Mouse (Mus musculus) yolk sac, embryonic 10.5 days (tissue): ENCODE data around the gene Slc35f6.

Source experiments
- DNase-seq: peaks from one replicate; pipeline ENCODE4 v3.0.0-alpha.2; 2017; ENCODE audit warnings: low spot score

The Slc35f6 gene

GRCm38 (mm10) chr5:30647815-30648560 is at the start of gene Slc35f6:
Gene Slc35f6, plus strand, starts transcription at chr5:30647933.
- peak; percentile 92 for DNase-seq

GRCm38 (mm10) chr5:30601397-30601796 is 46.3 kb upstream of the Slc35f6 start:
- no peak for DNase-seq

DNA sequence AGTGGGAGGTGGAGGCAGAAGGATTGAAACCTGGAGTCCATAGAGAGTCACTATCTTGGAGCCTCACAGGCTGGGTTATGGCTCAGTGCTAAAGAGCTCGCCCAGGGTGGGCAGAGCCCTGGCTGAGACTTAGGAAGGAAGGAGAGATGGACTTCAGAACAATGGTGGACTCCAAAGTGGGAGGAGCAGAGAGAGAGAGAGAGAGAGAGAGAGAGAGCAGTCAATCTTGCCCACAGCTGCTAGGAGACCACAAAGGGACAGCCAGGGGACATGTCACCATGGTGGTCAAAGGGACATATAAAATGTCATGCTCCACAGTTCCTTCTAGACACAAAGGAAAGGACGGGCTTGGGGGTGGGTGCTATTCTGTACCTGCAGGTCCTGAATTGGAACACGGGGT is 44.5 kb upstream of the Slc35f6 start:
- DNase-seq: no peak

DNA sequence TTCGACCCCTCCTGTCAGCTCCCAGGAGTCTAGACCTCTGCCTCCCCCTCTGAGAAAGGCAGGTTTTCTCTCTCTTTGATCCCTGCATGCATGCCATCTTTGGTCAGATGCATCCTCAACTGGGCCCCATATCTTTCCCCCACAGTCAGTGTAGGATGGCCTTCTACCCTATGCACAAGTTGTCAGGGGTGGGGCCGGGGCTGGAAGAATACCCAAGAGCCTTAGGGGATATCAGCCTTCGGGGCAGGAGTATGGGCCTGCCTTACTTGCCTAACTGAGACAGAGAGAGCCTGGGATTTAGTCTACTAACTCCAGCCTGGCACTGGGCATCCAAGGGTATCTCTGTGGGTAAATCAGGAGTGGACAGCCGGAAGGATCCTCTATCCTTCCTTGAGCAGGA is 43.8 kb upstream of the Slc35f6 start:
- no peak for DNase-seq

- no peak for DNase-seq
Observed at GRCm38 (mm10) chr5:30604769-30605188, 43.0 kb upstream of the Slc35f6 start.

DNA sequence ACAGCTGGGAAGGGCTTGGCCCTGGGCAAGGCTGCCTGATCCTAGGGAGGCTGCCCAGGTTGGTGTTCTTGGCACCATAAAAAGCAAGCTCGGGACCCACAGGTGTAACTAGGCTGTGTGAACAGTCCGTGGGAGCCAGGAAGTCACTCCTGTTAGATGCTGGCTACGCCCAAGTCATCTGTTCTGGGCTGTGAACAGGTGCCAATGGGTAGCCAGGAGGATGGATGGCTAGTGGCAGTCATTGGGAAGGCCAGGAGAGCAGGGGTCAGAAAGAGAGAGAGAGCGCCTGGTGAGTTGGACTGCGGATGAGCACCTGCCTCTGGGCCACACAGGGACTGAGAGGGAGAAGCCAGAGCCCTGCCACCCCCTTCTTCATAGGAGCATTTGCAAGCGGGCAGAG is 42.1 kb upstream of the Slc35f6 start:
- DNase-seq: no peak

DNA sequence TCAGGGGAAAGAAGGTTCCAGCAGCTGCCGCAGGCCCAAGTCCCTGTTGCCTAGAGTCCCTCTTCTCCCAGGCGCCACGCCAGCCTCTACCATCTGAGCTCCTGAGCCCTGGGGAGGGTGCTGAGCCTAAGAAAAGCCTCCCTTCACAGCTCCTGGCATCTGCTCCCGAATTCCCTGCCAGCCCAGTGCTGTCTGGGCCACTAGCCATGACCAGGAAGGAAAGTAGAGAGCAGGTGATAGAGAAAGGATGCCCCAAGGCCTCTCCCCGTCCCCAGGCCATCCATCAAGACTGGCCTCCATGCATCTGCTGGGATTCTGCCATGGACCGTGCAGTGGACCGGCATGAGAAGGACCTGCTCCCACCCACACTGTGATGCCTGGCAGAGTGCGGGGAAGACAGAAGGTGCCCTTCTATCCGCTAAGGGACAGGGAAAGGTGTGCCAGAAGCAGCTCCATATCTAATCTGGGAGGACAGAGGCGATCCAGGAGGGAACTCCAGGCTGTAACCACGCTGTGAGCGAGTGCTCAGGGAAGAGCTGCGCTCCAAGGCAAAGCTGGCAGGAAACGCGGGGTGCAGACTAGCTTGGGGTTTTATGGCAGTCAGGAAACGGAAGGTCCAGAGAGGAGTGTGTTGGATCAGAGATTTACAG is 41.2 kb upstream of the Slc35f6 start:
- DNase-seq: no peak

DNA sequence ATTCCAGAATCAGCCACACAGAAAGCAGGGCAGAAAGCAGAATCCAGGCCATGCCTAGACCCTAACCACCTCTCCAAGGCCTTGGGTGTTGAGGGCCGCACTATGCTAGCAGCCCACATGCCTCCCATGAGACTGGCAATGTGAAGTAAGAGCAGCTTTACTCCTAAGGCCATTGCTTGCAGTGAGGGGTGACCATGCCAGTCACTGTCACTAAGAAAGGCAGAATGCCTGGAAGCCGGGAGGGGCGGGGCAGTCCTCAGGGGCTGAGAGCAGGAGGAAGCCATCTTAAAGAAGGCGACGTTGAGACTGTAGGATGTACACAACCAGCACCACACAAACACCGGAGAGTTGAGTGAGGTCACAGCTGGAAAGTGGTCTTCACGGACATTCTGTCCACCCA is 38.6 kb upstream of the Slc35f6 start:
- DNase-seq: no peak

GRCm38 (mm10) chr5:30609918-30610645 is 37.7 kb upstream of the Slc35f6 start:
- DNase-seq: no peak

- DNase-seq: no peak
Observed at GRCm38 (mm10) chr5:30611091-30611490, 36.6 kb upstream of the Slc35f6 start.

- no peak for DNase-seq
Observed at GRCm38 (mm10) chr5:30611689-30612088, 36.0 kb upstream of the Slc35f6 start.

- no peak for DNase-seq
Observed at GRCm38 (mm10) chr5:30612575-30612974, 35.2 kb upstream of the Slc35f6 start.

DNA sequence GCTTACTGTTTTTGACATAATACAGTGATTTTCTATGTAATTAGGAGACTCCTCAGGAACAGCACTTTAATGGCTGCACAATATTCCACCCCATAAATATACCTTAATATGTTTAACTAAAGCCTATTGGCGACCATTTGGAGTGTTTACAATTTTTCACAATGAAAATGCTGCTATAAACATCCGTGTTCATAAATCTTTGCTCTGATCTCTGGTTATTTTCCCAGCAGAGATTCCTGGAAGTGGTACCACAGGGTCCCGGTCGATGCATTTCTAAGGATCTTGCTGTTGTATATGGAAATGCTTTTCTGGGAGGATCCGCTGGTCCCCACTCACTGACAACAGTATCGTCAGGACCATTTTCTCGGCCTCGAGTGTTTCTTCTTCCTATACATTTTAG is 34.5 kb upstream of the Slc35f6 start:
- DNase-seq: no peak

- peak; percentile 43 for DNase-seq
Observed at GRCm38 (mm10) chr5:30614221-30614620, 33.5 kb upstream of the Slc35f6 start.

DNA sequence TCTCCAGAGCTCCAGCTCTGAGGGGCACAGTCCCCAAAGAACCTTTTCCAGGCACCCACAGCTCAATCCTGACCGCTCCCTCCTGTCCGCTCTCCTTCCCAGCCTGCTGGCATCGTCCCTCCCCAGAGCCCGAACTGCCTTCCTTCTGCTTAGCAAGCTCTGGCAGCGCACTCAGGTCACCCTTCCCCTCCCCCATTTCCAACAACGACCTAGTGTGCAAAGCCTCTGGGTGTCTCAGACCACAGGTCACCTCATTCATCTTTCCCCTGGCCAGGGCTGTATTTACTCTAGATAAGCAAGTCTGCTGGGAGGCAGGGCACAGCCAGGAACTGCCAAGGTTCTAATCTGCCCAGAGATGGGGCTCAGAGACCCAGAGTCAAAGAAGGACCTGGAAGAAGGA is 32.3 kb upstream of the Slc35f6 start:
- peak; percentile 77 for DNase-seq

- DNase-seq: no peak
Observed at GRCm38 (mm10) chr5:30615819-30616218, 31.9 kb upstream of the Slc35f6 start.

- no peak for DNase-seq
Observed at GRCm38 (mm10) chr5:30616644-30617043, 31.1 kb upstream of the Slc35f6 start.

DNA sequence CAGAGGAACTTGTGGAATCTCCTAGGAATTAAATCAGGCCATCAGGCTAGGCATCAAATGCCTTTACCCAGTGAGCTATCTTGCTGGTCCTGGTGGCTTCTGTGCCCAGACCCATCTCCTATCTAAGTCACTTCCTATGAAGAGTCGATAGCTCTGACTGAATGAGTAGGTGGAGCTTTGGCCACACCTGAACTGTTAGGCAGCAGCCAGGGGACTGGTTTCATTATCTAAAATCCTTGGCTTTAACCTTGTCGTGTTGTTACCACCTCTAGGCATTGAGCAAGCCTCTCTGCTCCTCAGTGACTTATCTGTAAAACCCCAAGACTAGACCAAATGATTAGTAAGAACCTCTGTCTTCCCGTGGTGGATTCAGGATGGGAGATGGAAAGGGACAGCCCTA is 30.4 kb upstream of the Slc35f6 start:
- no peak for DNase-seq

GRCm38 (mm10) chr5:30617851-30618250 is 29.9 kb upstream of the Slc35f6 start:
- no peak for DNase-seq

DNA sequence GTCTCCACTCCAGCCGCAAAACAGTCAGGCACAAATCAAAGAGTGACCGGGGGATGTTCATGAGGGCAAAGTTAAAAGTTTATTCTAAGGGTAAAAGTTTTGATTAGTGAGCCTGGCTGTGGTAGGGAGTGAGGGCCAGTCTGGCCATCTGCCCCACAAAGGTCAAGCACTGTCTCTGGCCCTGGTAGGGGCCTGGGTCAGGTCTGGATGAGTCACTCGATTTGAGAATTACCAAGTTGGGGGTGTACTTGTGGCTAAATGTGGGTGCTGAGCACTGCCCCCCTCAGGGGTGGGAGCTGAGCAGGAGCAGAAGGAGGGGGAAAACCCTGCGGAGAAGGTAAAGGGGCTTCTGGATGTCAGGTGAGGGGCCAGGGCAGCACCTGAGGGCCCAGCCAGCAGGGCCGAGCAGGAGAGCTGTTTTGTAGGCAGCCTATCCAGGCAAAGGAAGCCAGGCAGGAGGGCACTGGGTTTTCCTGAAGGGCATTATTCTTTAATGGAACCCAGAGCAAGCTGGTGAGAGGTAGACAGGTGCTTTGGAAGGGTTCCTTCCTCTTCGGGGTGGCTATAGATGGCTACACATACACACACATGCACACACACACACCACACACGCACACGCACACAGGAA is 29.2 kb upstream of the Slc35f6 start:
- DNase-seq: no peak

GRCm38 (mm10) chr5:30619211-30619610 is 28.5 kb upstream of the Slc35f6 start:
- DNase-seq: no peak

GRCm38 (mm10) chr5:30620567-30620966 is 27.2 kb upstream of the Slc35f6 start:
- DNase-seq: no peak
